Mouse (Mus musculus) testis, postnatal 10 days (tissue): ENCODE data around the gene Caskin2.
A peak's percentile ranks its signal among the peaks of the same experiment; 100 is the strongest.
"Not testable (repeated sequence)": the region's sequence is repeated elsewhere in the genome, so short reads cannot be mapped to it uniquely, and the experiment has no call there.

Experiments used
- DNase-seq: peaks from one replicate; pipeline ENCODE4 v3.0.0; 2021; ENCODE audit warnings: low spot score

Gene Caskin2

GRCm38 (mm10) chr11:115813507-115814296 is at the start of gene Caskin2:
Caskin2 (minus strand) TSS chr11:115813639.
- DNase-seq = peak; percentile 98

GRCm38 (mm10) chr11:115859143-115859945 is 45.9 kb upstream of the Caskin2 start:
- peak; percentile 95 for DNase-seq

- peak; percentile 45 for DNase-seq
These were observed 44.9 kb upstream of the Caskin2 start, which contains the start of gene Myo15b for GRCm38 (mm10) chr11:115858354-115858753. Myo15b (plus strand) TSS chr11:115858406.

GRCm38 (mm10) chr11:115857936-115858335 is 44.5 kb upstream of the Caskin2 start:
- no peak for DNase-seq

- not testable (repeated sequence) for DNase-seq
These were observed 43.7 kb upstream of the Caskin2 start for GRCm38 (mm10) chr11:115857146-115857545.

- no peak for DNase-seq
These were observed 41.2 kb upstream of the Caskin2 start for GRCm38 (mm10) chr11:115854674-115855073.

- DNase-seq = no peak
These were observed 32.4 kb upstream of the Caskin2 start for GRCm38 (mm10) chr11:115845819-115846218.

GRCm38 (mm10) chr11:115844240-115844639 is 30.8 kb upstream of the Caskin2 start:
- DNase-seq = no peak

GRCm38 (mm10) chr11:115843891-115844239 is 30.4 kb upstream of the Caskin2 start:
- DNase-seq = no peak

- no peak for DNase-seq
These were observed 29.9 kb upstream of the Caskin2 start for GRCm38 (mm10) chr11:115843141-115843890.

GRCm38 (mm10) chr11:115841961-115842550 is 28.6 kb upstream of the Caskin2 start:
- DNase-seq = no peak

GRCm38 (mm10) chr11:115841044-115841443 is 27.6 kb upstream of the Caskin2 start:
- no peak for DNase-seq

- no peak for DNase-seq
These were observed 26.3 kb upstream of the Caskin2 start for GRCm38 (mm10) chr11:115839732-115840131.

- DNase-seq = no peak
These were observed 25.5 kb upstream of the Caskin2 start for GRCm38 (mm10) chr11:115838895-115839311.

GRCm38 (mm10) chr11:115837606-115838345 is 24.3 kb upstream of the Caskin2 start:
- DNase-seq = no peak

- no peak for DNase-seq
These were observed 23.4 kb upstream of the Caskin2 start for GRCm38 (mm10) chr11:115836656-115837395.

- no peak for DNase-seq
These were observed 20.6 kb upstream of the Caskin2 start for GRCm38 (mm10) chr11:115834033-115834432.

- DNase-seq = no peak
These were observed 19.6 kb upstream of the Caskin2 start for GRCm38 (mm10) chr11:115833021-115833513.

GRCm38 (mm10) chr11:115832523-115832922 is 19.1 kb upstream of the Caskin2 start:
- DNase-seq = no peak

GRCm38 (mm10) chr11:115832064-115832463 is 18.6 kb upstream of the Caskin2 start:
- no peak for DNase-seq
